Mouse (Mus musculus): Measurements from ENCODE around the gene Rhpn2. TPM values are rescaled to one million over a fixed set of nuclear protein-coding genes. Genes with fewer than 3 reads are reported as not detected.
A peak's percentile ranks its signal among the peaks of the same experiment; 100 is the strongest.
"Not testable (repeated sequence)": the region's sequence is repeated elsewhere in the genome, so short reads cannot be mapped to it uniquely, and the experiment has no call there.

Rhpn2 gene
- total RNA-seq (2018; cell fraction: chromatin; rRNA removed): not detected
- not detected for total RNA-seq (2018; cell fraction: cytosol; rRNA removed)
- not detected for total RNA-seq (2018; cell fraction: nucleus; rRNA removed)
- polyA plus RNA-seq (2018): not detected in 3 replicates

- no peak within 1 kb of the TSS for H3K27ac ChIP-seq
- H3K79me2 ChIP-seq (ENCODE audit: inconsistent target): no peaks in the 10 kb centered on the region
- H3K36me3 ChIP-seq (ENCODE audit: inconsistent target): no peaks in the 10 kb centered on the region
- H3K4me3 ChIP-seq (ENCODE audit: inconsistent target): peak within 1 kb of the TSS; percentile 11
- 2% methylated on average over 46 of the region's 52 CpGs for WGBS (ENCODE audit: missing documents)
These were observed at the start of gene Rhpn2 for GRCm38 (mm10) chr7:35333692-35334526. Gene Rhpn2 (plus strand): TSS chr7:35334170.

- no peaks in the 10 kb centered on the region for H3K79me2 ChIP-seq (ENCODE audit: inconsistent target)
- no peak overlapping the region for H3K27ac ChIP-seq
- peaks cover 76% of the 10 kb centered on the region for H3K36me3 ChIP-seq (ENCODE audit: inconsistent target)
- WGBS (ENCODE audit: missing documents): 95% methylated on average over 13 of the region's 13 CpGs
- H3K4me3 ChIP-seq (ENCODE audit: inconsistent target): no peak overlapping the region
These were observed 40.5 kb upstream of the Rhpn2 start for GRCm38 (mm10) chr7:35293464-35293863.

GRCm38 (mm10) chr7:35295631-35296030 lies 38.3 kb upstream of the Rhpn2 start:
- peaks cover 62% of the 10 kb centered on the region for H3K36me3 ChIP-seq (ENCODE audit: inconsistent target)
- no peak overlapping the region for H3K27ac ChIP-seq
- 94% methylated on average over 2 of the region's 2 CpGs for WGBS (ENCODE audit: missing documents)
- no peaks in the 10 kb centered on the region for H3K79me2 ChIP-seq (ENCODE audit: inconsistent target)
- no peak overlapping the region for H3K4me3 ChIP-seq (ENCODE audit: inconsistent target)

- Histone ChIP-seq H3K27ac (no peak overlapping the region), H3K79me2 (ENCODE audit: inconsistent target) (no peaks in the 10 kb centered on the region), H3K4me3 (ENCODE audit: inconsistent target) (no peak overlapping the region), H3K36me3 (ENCODE audit: inconsistent target) (peaks cover 58% of the 10 kb centered on the region)
- WGBS (ENCODE audit: missing documents): 97% methylated on average over 5 of the region's 5 CpGs
These were observed 36.1 kb upstream of the Rhpn2 start for GRCm38 (mm10) chr7:35297886-35298285.

GRCm38 (mm10) chr7:35299656-35300055 lies 34.3 kb upstream of the Rhpn2 start:
- no peaks in the 10 kb centered on the region for H3K79me2 ChIP-seq (ENCODE audit: inconsistent target)
- peaks cover 41% of the 10 kb centered on the region for H3K36me3 ChIP-seq (ENCODE audit: inconsistent target)
- H3K27ac ChIP-seq: no peak overlapping the region
- WGBS (ENCODE audit: missing documents): 95% methylated on average over 8 of the region's 8 CpGs
- no peak overlapping the region for H3K4me3 ChIP-seq (ENCODE audit: inconsistent target)

- H3K36me3 ChIP-seq (ENCODE audit: inconsistent target): peaks cover 29% of the 10 kb centered on the region
- no peaks in the 10 kb centered on the region for H3K79me2 ChIP-seq (ENCODE audit: inconsistent target)
- H3K4me3 ChIP-seq (ENCODE audit: inconsistent target): no peak overlapping the region
- no peak overlapping the region for H3K27ac ChIP-seq
These were observed 33.2 kb upstream of the Rhpn2 start for GRCm38 (mm10) chr7:35300792-35301191.

GRCm38 (mm10) chr7:35311214-35311613 lies 22.8 kb upstream of the Rhpn2 start:
- H3K36me3 ChIP-seq (ENCODE audit: inconsistent target): peaks cover 30% of the 10 kb centered on the region; the same call in 1 of the 2 replicates
- no peaks in the 10 kb centered on the region for H3K79me2 ChIP-seq (ENCODE audit: inconsistent target)
- no peak overlapping the region for H3K27ac ChIP-seq
- 95% methylated on average over 3 of the region's 3 CpGs for WGBS (ENCODE audit: missing documents)
- H3K4me3 ChIP-seq (ENCODE audit: inconsistent target): no peak overlapping the region

- Histone ChIP-seq H3K79me2 (ENCODE audit: inconsistent target) (peaks cover 16% of the 10 kb centered on the region; the same call in 1 of the 2 replicates), H3K27ac (no peak overlapping the region), H3K36me3 (ENCODE audit: inconsistent target) (peaks cover 12% of the 10 kb centered on the region; the same call in 1 of the 2 replicates), H3K4me3 (ENCODE audit: inconsistent target) (no peak overlapping the region)
These were observed 19.8 kb upstream of the Rhpn2 start for GRCm38 (mm10) chr7:35314156-35314555.

- H3K36me3 ChIP-seq (ENCODE audit: inconsistent target): no peaks in the 10 kb centered on the region
These were observed 16.0 kb upstream of the Rhpn2 start, which contains the start of gene Gpatch1 for GRCm38 (mm10) chr7:35317729-35318609. Gene Gpatch1 (minus strand): TSS chr7:35318440.

GRCm38 (mm10) chr7:35319221-35319620 lies 14.7 kb upstream of the Rhpn2 start:
- H3K36me3 ChIP-seq (ENCODE audit: inconsistent target); H3K4me3 ChIP-seq (ENCODE audit: inconsistent target); H3K27ac ChIP-seq: not testable (repeated sequence)
- peaks cover 16% of the 10 kb centered on the region; the same call in 1 of the 2 replicates for H3K79me2 ChIP-seq (ENCODE audit: inconsistent target)
- WGBS (ENCODE audit: missing documents): 65% methylated on average over 3 of the region's 3 CpGs

More at GRCm38 (mm10) chr7:35317729-35318609, 16.0 kb upstream of the Rhpn2 start, which contains the start of gene Gpatch1:
- Histone ChIP-seq H3K79me2 (ENCODE audit: inconsistent target) (peaks cover 16% of the 10 kb centered on the region; the same call in 1 of the 2 replicates), H3K27ac (0 out of 2 replicates have a peak within 1 kb of the TSS, but pooled peaks have one; percentile 2), H3K4me3 (ENCODE audit: inconsistent target) (peak within 1 kb of the TSS; percentile 83)
- 2% methylated on average over 39 of the region's 39 CpGs for WGBS (ENCODE audit: missing documents)

- Histone ChIP-seq H3K27ac (no peak overlapping the region), H3K4me3 (ENCODE audit: inconsistent target) (no peak overlapping the region), H3K79me2 (ENCODE audit: inconsistent target) (peaks cover 16% of the 10 kb centered on the region; the same call in 1 of the 2 replicates), H3K36me3 (ENCODE audit: inconsistent target) (no peaks in the 10 kb centered on the region)
- WGBS (ENCODE audit: missing documents): 79% methylated on average over 4 of the region's 4 CpGs
These were observed 14.2 kb upstream of the Rhpn2 start for GRCm38 (mm10) chr7:35319755-35320154.

GRCm38 (mm10) chr7:35322161-35322560 lies 11.8 kb upstream of the Rhpn2 start:
- 81% methylated on average over 2 of the region's 3 CpGs for WGBS (ENCODE audit: missing documents)
- Histone ChIP-seq H3K4me3 (ENCODE audit: inconsistent target) (no peak overlapping the region), H3K27ac (no peak overlapping the region), H3K36me3 (ENCODE audit: inconsistent target) (no peaks in the 10 kb centered on the region), H3K79me2 (ENCODE audit: inconsistent target) (peaks cover 8% of the 10 kb centered on the region; the same call in 1 of the 2 replicates)

- no peak overlapping the region for H3K4me3 ChIP-seq (ENCODE audit: inconsistent target)
- WGBS (ENCODE audit: missing documents): 14% methylated on average over 11 of the region's 13 CpGs
- H3K79me2 ChIP-seq (ENCODE audit: inconsistent target): peaks cover under 1% of the 10 kb centered on the region; the same call in 1 of the 2 replicates
- no peaks in the 10 kb centered on the region for H3K36me3 ChIP-seq (ENCODE audit: inconsistent target)
- H3K27ac ChIP-seq: no peak overlapping the region
These were observed 11.1 kb upstream of the Rhpn2 start for GRCm38 (mm10) chr7:35322732-35323420.

GRCm38 (mm10) chr7:35331590-35331989 lies 2.4 kb upstream of the Rhpn2 start:
- no peaks in the 10 kb centered on the region for H3K36me3 ChIP-seq (ENCODE audit: inconsistent target)
- no peak overlapping the region for H3K27ac ChIP-seq
- no peaks in the 10 kb centered on the region for H3K79me2 ChIP-seq (ENCODE audit: inconsistent target)
- H3K4me3 ChIP-seq (ENCODE audit: inconsistent target): no peak overlapping the region
- 60% methylated on average over 3 of the region's 3 CpGs for WGBS (ENCODE audit: missing documents)

All from macrophage (primary cell).